Mouse (Mus musculus) limb, embryonic 14.5 days (tissue): ENCODE data around the gene Spop. TPM values are rescaled to one million over a fixed set of nuclear protein-coding genes. Genes with fewer than 3 reads are reported as not detected.
A peak's percentile ranks its signal among the peaks of the same experiment; 100 is the strongest.

Source experiments
- ATAC-seq: fragments of 200-750 bp; cut with Nextera tagmentation; 2 replicates; pipeline ENCODE4 v1.8.0; 2017; ENCODE audit warnings: low read depth, moderate number of reproducible peaks, moderate TSS enrichment; ENCODE audit not compliant: low FRiP score
- DNase-seq: peaks from one replicate; pipeline ENCODE4 v3.0.0-alpha.2; 2015; ENCODE audit warnings: low spot score
- H3K27ac ChIP-seq: fragments of 300-500 bp; sonication (generic); replicated peaks from 2 replicates; pipeline ENCODE4 v1.5.1; 2014; ENCODE audit warnings: low read depth, mild to moderate bottlenecking, low read length, moderate library complexity, mixed read lengths
- H3K27me3 ChIP-seq: fragments of 300-500 bp; sonication (generic); 2 replicates; pipeline ENCODE4 v1.6.1; 2014; ENCODE audit warnings: low read length, mixed read lengths; ENCODE audit not compliant: control insufficient read depth, insufficient read depth
- H3K36me3 ChIP-seq: fragments of 300-500 bp; sonication (generic); 2 replicates; pipeline ENCODE4 v1.6.1; 2014; ENCODE audit warnings: mild to moderate bottlenecking, low read length, moderate library complexity, mixed read lengths; ENCODE audit not compliant: control insufficient read depth, insufficient read depth
- H3K4me1 ChIP-seq: fragments of 300-500 bp; sonication (generic); 2 replicates; pipeline ENCODE4 v1.6.1; 2014; ENCODE audit warnings: antibody characterized with exemption, low read length, mixed read lengths; ENCODE audit not compliant: control insufficient read depth, insufficient read depth
- H3K4me2 ChIP-seq: fragments of 300-500 bp; sonication (generic); replicated peaks from 2 replicates; pipeline ENCODE4 v1.6.1; 2014; ENCODE audit warnings: low read depth, mild to moderate bottlenecking, low read length, moderate library complexity; ENCODE audit not compliant: severe bottlenecking
- H3K4me3 ChIP-seq: fragments of 300-500 bp; sonication (generic); replicated peaks from 2 replicates; pipeline ENCODE4 v1.5.1; 2014; ENCODE audit warnings: low read length
- H3K9ac ChIP-seq: fragments of 300-500 bp; sonication (generic); 2 replicates; pipeline ENCODE4 v1.6.1; 2014; ENCODE audit warnings: mild to moderate bottlenecking, low read depth, low read length, moderate library complexity; ENCODE audit not compliant: severe bottlenecking
- H3K9me3 ChIP-seq: fragments of 300-500 bp; sonication (generic); 2 replicates; pipeline ENCODE4 v1.6.1; 2016; ENCODE audit warnings: low read length; ENCODE audit not compliant: control insufficient read depth
- POLR2A ChIP-seq: fragments of 200-500 bp; IDR thresholded peaks from 2 replicates; pipeline ENCODE4 v1.8.0; 2012; ENCODE audit warnings: inconsistent platforms, mild to moderate bottlenecking, moderate library complexity, borderline replicate concordance; ENCODE audit not compliant: insufficient read depth, insufficient read length; ENCODE audit errors: extremely low read depth
- WGBS: fragments of 180-500 bp; shearing (Covaris S2); extraction: QIAGEN DNeasy Blood & Tissue Kit; methylation state at CpG from one replicate; pipeline ENCODE4 v1.1.7; 2014; 5-methylcytosine and 5-hydroxymethylcytosine counted together
- polyA plus RNA-seq, 2 experiments: library from polyadenylated mRNA; depleted of rRNA in 1 of 2; stranded (reverse) in 1 of 2; unstranded in 1 of 2; fragments of >200 nt; fragmentation: Nextera tagmentation in 1 of 2; extraction: Ambion mirVana in 1 of 2; gene quantifications; 2 replicates each; pipeline versions ENCODE4 v1.2.1 to v1.2.3; 2012 to 2014

Gene Spop
- polyA plus RNA-seq, 2 experiments, result 51.3 to 92.7 TPM

- Histone ChIP-seq H3K9ac (no peak overlapping the region), H3K4me1 (peaks cover 11% of the 10 kb centered on the region), H3K4me2 (no peak overlapping the region), H3K9me3 (no peaks in the 10 kb centered on the region), H3K4me3 (no peak overlapping the region), H3K36me3 (no peaks in the 10 kb centered on the region), H3K27ac (no peak overlapping the region), H3K27me3 (no peaks in the 10 kb centered on the region)
- DNase-seq (no peak), ATAC-seq (no peak)
- no peak for TF ChIP-seq POLR2A
- 59% methylated on average over 3 of the region's 3 CpGs for WGBS
Observed at GRCm38 (mm10) chr11:95519996-95520395, 106.1 kb downstream of the Spop start.

- no peak for TF ChIP-seq POLR2A
- peak; percentile 71 for ATAC-seq
- Histone ChIP-seq H3K27me3 (no peaks in the 10 kb centered on the region), H3K4me3 (peak overlapping the region; percentile 17), H3K4me1 (peaks cover 11% of the 10 kb centered on the region), H3K9ac (no peak overlapping the region), H3K36me3 (no peaks in the 10 kb centered on the region), H3K4me2 (peak overlapping the region; percentile 45), H3K9me3 (no peaks in the 10 kb centered on the region), H3K27ac (no peak overlapping the region)
- 6% methylated on average over 27 of the region's 27 CpGs for WGBS
- peak; percentile 89 for DNase-seq
Observed at GRCm38 (mm10) chr11:95520456-95521072, 106.7 kb downstream of the Spop start.

- Histone ChIP-seq H3K4me1 (peaks cover 6% of the 10 kb centered on the region), H3K9ac (no peak overlapping the region), H3K27me3 (no peaks in the 10 kb centered on the region), H3K9me3 (no peaks in the 10 kb centered on the region), H3K27ac (no peak overlapping the region), H3K4me3 (peak overlapping the region; percentile 11), H3K4me2 (peak overlapping the region; percentile 45), H3K36me3 (no peaks in the 10 kb centered on the region)
- peak; percentile 73 for DNase-seq
- ATAC-seq, result peak; percentile 48; the same call in 1 of the 2 replicates
- TF ChIP-seq POLR2A, result no peak
- WGBS, result 1% methylated on average over 13 of the region's 13 CpGs
Observed at GRCm38 (mm10) chr11:95521563-95521962, 107.7 kb downstream of the Spop start.

- TF ChIP-seq POLR2A, result no peak
- Histone ChIP-seq H3K4me3 (no peak overlapping the region), H3K4me2 (no peak overlapping the region), H3K27me3 (no peaks in the 10 kb centered on the region), H3K4me1 (no peaks in the 10 kb centered on the region), H3K9me3 (no peaks in the 10 kb centered on the region), H3K27ac (no peak overlapping the region), H3K9ac (no peak overlapping the region), H3K36me3 (no peaks in the 10 kb centered on the region)
- 87% methylated on average over 8 of the region's 8 CpGs for WGBS
- no peak for ATAC-seq
- no peak for DNase-seq
Observed at GRCm38 (mm10) chr11:95527307-95527706, 113.4 kb downstream of the Spop start.

GRCm38 (mm10) chr11:95528231-95528630 is 114.4 kb downstream of the Spop start:
- no peak for ATAC-seq
- 70% methylated on average over 3 of the region's 3 CpGs for WGBS
- H3K4me2 ChIP-seq, result no peak overlapping the region
- no peak overlapping the region for H3K4me3 ChIP-seq
- H3K4me1 ChIP-seq, result no peaks in the 10 kb centered on the region
- no peak overlapping the region for H3K9ac ChIP-seq
- H3K27me3 ChIP-seq, result no peaks in the 10 kb centered on the region
- H3K9me3 ChIP-seq, result no peaks in the 10 kb centered on the region
- no peak for TF ChIP-seq POLR2A
- H3K36me3 ChIP-seq, result no peaks in the 10 kb centered on the region
- H3K27ac ChIP-seq, result no peak overlapping the region
- DNase-seq, result no peak
